Mouse (Mus musculus): ENCODE results near the gene Runx3. TPM values are rescaled to one million over a fixed set of nuclear protein-coding genes. Genes with fewer than 3 reads are reported as not detected.

The Runx3 gene
- polyA plus RNA-seq, 1 experiment from 2014 or later: 0.16 TPM

GRCm38 (mm10) chr4:135154089-135154949 lies 33.9 kb downstream of the Runx3 start:
- Histone ChIP-seq H3K4me3 (ENCODE audit: low read depth, low read length) (no peak overlapping the region; the same call in 1 of the 2 replicates), H3K9ac (no peak overlapping the region), H3K27ac (ENCODE audit: low read depth) (no peak overlapping the region), H3K27me3 (ENCODE audit: insufficient read depth, low read length) (peaks cover 98% of the 10 kb centered on the region), H3K4me1 (ENCODE audit: insufficient read depth) (no peaks in the 10 kb centered on the region), H3K36me3 (ENCODE audit: insufficient read depth) (no peaks in the 10 kb centered on the region), H3K9me3 (ENCODE audit: low read depth, low read length) (no peaks in the 10 kb centered on the region), H3K4me2 (no peak overlapping the region)
- DNase-seq: peak; percentile 28
- ATAC-seq (ENCODE audit: insufficient read depth): no peak
- no peak for TF ChIP-seq CTCF (IDR thresholded peaks at IDR 0.05; ENCODE audit: low read depth)
- 3% methylated on average over 21 of the region's 21 CpGs for WGBS

- 2% methylated on average over 30 of the region's 31 CpGs for WGBS
- Histone ChIP-seq H3K27me3 (ENCODE audit: insufficient read depth, low read length) (peaks cover 95% of the 10 kb centered on the region), H3K4me3 (ENCODE audit: low read depth, low read length) (no peak overlapping the region), H3K36me3 (ENCODE audit: insufficient read depth) (no peaks in the 10 kb centered on the region), H3K4me2 (no peak overlapping the region), H3K9ac (no peak overlapping the region), H3K9me3 (ENCODE audit: low read depth, low read length) (no peaks in the 10 kb centered on the region), H3K27ac (ENCODE audit: low read depth) (no peak overlapping the region), H3K4me1 (ENCODE audit: insufficient read depth) (no peaks in the 10 kb centered on the region)
- ATAC-seq (ENCODE audit: insufficient read depth) (no peak), DNase-seq (no peak)
- TF ChIP-seq CTCF (IDR thresholded peaks at IDR 0.05; ENCODE audit: low read depth): no peak
Observed at GRCm38 (mm10) chr4:135155106-135155800, 34.8 kb downstream of the Runx3 start.

GRCm38 (mm10) chr4:135155805-135156469 lies 35.5 kb downstream of the Runx3 start:
- H3K9me3 ChIP-seq (ENCODE audit: low read depth, low read length): no peaks in the 10 kb centered on the region
- no peaks in the 10 kb centered on the region for H3K36me3 ChIP-seq (ENCODE audit: insufficient read depth)
- no peak for TF ChIP-seq CTCF (IDR thresholded peaks at IDR 0.05; ENCODE audit: low read depth)
- peaks cover 92% of the 10 kb centered on the region for H3K27me3 ChIP-seq (ENCODE audit: insufficient read depth, low read length)
- no peak for ATAC-seq (ENCODE audit: insufficient read depth)
- H3K4me1 ChIP-seq (ENCODE audit: insufficient read depth): no peaks in the 10 kb centered on the region
- H3K9ac ChIP-seq: no peak overlapping the region
- DNase-seq: no peak
- WGBS: 12% methylated on average over 15 of the region's 15 CpGs
- no peak overlapping the region for H3K4me3 ChIP-seq (ENCODE audit: low read depth, low read length)
- no peak overlapping the region for H3K4me2 ChIP-seq
- H3K27ac ChIP-seq (ENCODE audit: low read depth): no peak overlapping the region

GRCm38 (mm10) chr4:135156531-135156930 lies 36.1 kb downstream of the Runx3 start:
- Histone ChIP-seq H3K27me3 (ENCODE audit: insufficient read depth, low read length) (peaks cover 86% of the 10 kb centered on the region), H3K9ac (no peak overlapping the region), H3K4me1 (ENCODE audit: insufficient read depth) (no peaks in the 10 kb centered on the region), H3K27ac (ENCODE audit: low read depth) (no peak overlapping the region), H3K9me3 (ENCODE audit: low read depth, low read length) (no peaks in the 10 kb centered on the region), H3K4me3 (ENCODE audit: low read depth, low read length) (no peak overlapping the region), H3K36me3 (ENCODE audit: insufficient read depth) (no peaks in the 10 kb centered on the region), H3K4me2 (no peak overlapping the region)
- DNase-seq (no peak), ATAC-seq (ENCODE audit: insufficient read depth) (no peak)
- WGBS: 12% methylated on average over 6 of the region's 6 CpGs
- TF ChIP-seq CTCF (IDR thresholded peaks at IDR 0.05; ENCODE audit: low read depth): no peak

GRCm38 (mm10) chr4:135157329-135157728 lies 36.9 kb downstream of the Runx3 start:
- no peak overlapping the region for H3K4me2 ChIP-seq
- H3K4me1 ChIP-seq (ENCODE audit: insufficient read depth): no peaks in the 10 kb centered on the region
- no peak overlapping the region for H3K9ac ChIP-seq
- peaks cover 78% of the 10 kb centered on the region for H3K27me3 ChIP-seq (ENCODE audit: insufficient read depth, low read length)
- no peaks in the 10 kb centered on the region for H3K36me3 ChIP-seq (ENCODE audit: insufficient read depth)
- WGBS: 17% methylated on average over 6 of the region's 6 CpGs
- no peak overlapping the region for H3K4me3 ChIP-seq (ENCODE audit: low read depth, low read length)
- no peaks in the 10 kb centered on the region for H3K9me3 ChIP-seq (ENCODE audit: low read depth, low read length)
- TF ChIP-seq CTCF (IDR thresholded peaks at IDR 0.05; ENCODE audit: low read depth): no peak
- DNase-seq: no peak
- ATAC-seq (ENCODE audit: insufficient read depth): no peak
- H3K27ac ChIP-seq (ENCODE audit: low read depth): no peak overlapping the region

- Histone ChIP-seq H3K9me3 (ENCODE audit: low read depth, low read length) (no peaks in the 10 kb centered on the region), H3K27me3 (ENCODE audit: insufficient read depth, low read length) (peaks cover 65% of the 10 kb centered on the region), H3K4me2 (no peak overlapping the region), H3K36me3 (ENCODE audit: insufficient read depth) (no peaks in the 10 kb centered on the region), H3K4me3 (ENCODE audit: low read depth, low read length) (no peak overlapping the region), H3K27ac (ENCODE audit: low read depth) (no peak overlapping the region), H3K9ac (no peak overlapping the region), H3K4me1 (ENCODE audit: insufficient read depth) (no peaks in the 10 kb centered on the region)
- 4% methylated on average over 9 of the region's 9 CpGs for WGBS
- no peak for TF ChIP-seq CTCF (IDR thresholded peaks at IDR 0.05; ENCODE audit: low read depth)
- no peak for DNase-seq
- peak; percentile 43; the same call in 1 of the 2 replicates for ATAC-seq (ENCODE audit: insufficient read depth)
Observed at GRCm38 (mm10) chr4:135158724-135159409, 38.4 kb downstream of the Runx3 start.
